ENCODE assay signal across 8 mouse cellular contexts in genomic region chr8:85027516-85027855, GRCm38 (mm10). TPM values are rescaled to one million over a fixed set of nuclear protein-coding genes. Genes with fewer than 3 reads are reported as not detected.
DNase-seq lines count a peak whose midpoint lies in the region; ATAC-seq and TF ChIP-seq lines count a peak whose summit lies in the region.

No protein-coding gene starts in this region.

- peaks cover 36% of the 10 kb centered on the region for H3K4me1 ChIP-seq in heart, embryonic 12.5 days (replicated peaks)
- peaks cover 74% of the 10 kb centered on the region for H3K4me1 ChIP-seq in E14TG2a.4 (replicated peaks; ENCODE audit: low read depth, low read length)
- peaks cover 43% of the 10 kb centered on the region for H3K4me1 ChIP-seq in forebrain, embryonic 12.5 days
- H3K4me1 ChIP-seq in liver, adult 2 months (ENCODE audit: control insufficient read depth, insufficient read depth, low read length): peaks cover 29% of the 10 kb centered on the region
- H3K4me1 ChIP-seq in stomach, embryonic 14.5 days (ENCODE audit: control insufficient read depth, insufficient read depth, low read length): peaks cover 28% of the 10 kb centered on the region

- no peaks in the 10 kb centered on the region for H3K27me3 ChIP-seq in heart, embryonic 12.5 days (replicated peaks)
- no peaks in the 10 kb centered on the region for H3K27me3 ChIP-seq in E14TG2a.4 (ENCODE audit: insufficient read depth, low read length)
- H3K27me3 ChIP-seq in forebrain, embryonic 12.5 days: no peaks in the 10 kb centered on the region
- no peaks in the 10 kb centered on the region for H3K27me3 ChIP-seq in liver, adult 2 months (ENCODE audit: control insufficient read depth, insufficient read depth, low read length)
- H3K27me3 ChIP-seq in stomach, embryonic 14.5 days (ENCODE audit: control insufficient read depth, insufficient read depth, low read length): no peaks in the 10 kb centered on the region

- no peak for TF ChIP-seq CTCF in E14TG2a.4 (conservative IDR thresholded peaks at IDR 0.05; ENCODE audit: low read length)
- no peak for TF ChIP-seq CTCF in liver, adult 2 months (IDR thresholded peaks at IDR 0.05; ENCODE audit: low read depth, low read length)

- peak overlapping the region; percentile 84 for H3K27ac ChIP-seq in heart, embryonic 12.5 days (ENCODE audit: poor library complexity, severe bottlenecking)
- peak overlapping the region; percentile 88; the same call in 1 of the 2 replicates for H3K27ac ChIP-seq in forebrain, embryonic 12.5 days
- peak overlapping the region; percentile 85 for H3K27ac ChIP-seq in liver, adult 2 months (replicated peaks; ENCODE audit: insufficient read depth, low read depth, low read length)
- H3K27ac ChIP-seq in stomach, embryonic 14.5 days (ENCODE audit: low read length): peak overlapping the region; percentile 83

- peaks cover 28% of the 10 kb centered on the region for H3K79me2 ChIP-seq in liver, adult 2 months (ENCODE audit: control insufficient read depth, insufficient read depth, low read length)

- peak; percentile 63; the same call in 1 of the 2 replicates for TF ChIP-seq POLR2A in liver, adult 2 months (IDR thresholded peaks at IDR 0.05; ENCODE audit: extremely low read depth, insufficient read depth, low read length)

- H3K9me3 ChIP-seq in heart, embryonic 12.5 days (replicated peaks): no peaks in the 10 kb centered on the region
- no peaks in the 10 kb centered on the region for H3K9me3 ChIP-seq in E14TG2a.4 (ENCODE audit: low read length)
- no peaks in the 10 kb centered on the region for H3K9me3 ChIP-seq in forebrain, embryonic 12.5 days
- H3K9me3 ChIP-seq in stomach, embryonic 14.5 days (ENCODE audit: control insufficient read depth, low read depth, low read length): no peaks in the 10 kb centered on the region

- no peak for ATAC-seq in heart, embryonic 12.5 days (ENCODE audit: insufficient number of reproducible peaks, low FRiP score)
- no peak for ATAC-seq in forebrain, embryonic 12.5 days (ENCODE audit: low FRiP score)
- no peak for ATAC-seq in stomach, embryonic 14.5 days (ENCODE audit: insufficient number of reproducible peaks, insufficient read depth, low FRiP score, low read depth)

- H3K36me3 ChIP-seq in heart, embryonic 12.5 days: peaks cover 48% of the 10 kb centered on the region
- H3K36me3 ChIP-seq in E14TG2a.4 (ENCODE audit: insufficient read depth, low read length): peaks cover 62% of the 10 kb centered on the region
- peaks cover 50% of the 10 kb centered on the region for H3K36me3 ChIP-seq in forebrain, embryonic 12.5 days (replicated peaks)
- peaks cover 13% of the 10 kb centered on the region for H3K36me3 ChIP-seq in liver, adult 2 months (ENCODE audit: control insufficient read depth, insufficient read depth, low read length)
- H3K36me3 ChIP-seq in stomach, embryonic 14.5 days (ENCODE audit: control insufficient read depth, insufficient read depth, low read length): peaks cover 43% of the 10 kb centered on the region

- H3K4me2 ChIP-seq in heart, embryonic 12.5 days: peak overlapping the region; percentile 98
- H3K4me2 ChIP-seq in forebrain, embryonic 12.5 days: peak overlapping the region; percentile 97
- H3K4me2 ChIP-seq in stomach, embryonic 14.5 days (replicated peaks; ENCODE audit: low read depth, low read length): peak overlapping the region; percentile 61

- H3K9ac ChIP-seq in heart, embryonic 12.5 days: peak overlapping the region; percentile 100
- H3K9ac ChIP-seq in forebrain, embryonic 12.5 days: peak overlapping the region; percentile 99
- H3K9ac ChIP-seq in liver, adult 2 months (ENCODE audit: low read depth, low read length): peak overlapping the region; percentile 83
- peak overlapping the region; percentile 99 for H3K9ac ChIP-seq in stomach, embryonic 14.5 days (replicated peaks; ENCODE audit: low read depth, low read length)

- peak overlapping the region; percentile 97 for H3K4me3 ChIP-seq in heart, embryonic 12.5 days
- peak overlapping the region; percentile 100 for H3K4me3 ChIP-seq in E14TG2a.4 (replicated peaks; ENCODE audit: low read length)
- peak overlapping the region; percentile 99 for H3K4me3 ChIP-seq in forebrain, embryonic 12.5 days (replicated peaks)
- H3K4me3 ChIP-seq in liver, adult 2 months (ENCODE audit: insufficient read depth, low read depth, low read length): peak overlapping the region; percentile 75
- peak overlapping the region; percentile 98 for H3K4me3 ChIP-seq in stomach, embryonic 14.5 days (ENCODE audit: low read depth, low read length)

- DNase-seq in heart, adult 8-10 months (ENCODE audit: low spot score): no peak
- DNase-seq in liver, adult 2 months (ENCODE audit: extremely low read depth, low read depth, low spot score): peak; percentile 85
- no peak for DNase-seq in adrenal gland, postnatal 10 days
- no peak for DNase-seq in layer of hippocampus, postnatal 36 days

- 2% methylated on average over 13 of the region's 13 CpGs for WGBS in heart, embryonic 12.5 days
- WGBS in forebrain, embryonic 12.5 days: 2% methylated on average over 13 of the region's 13 CpGs
- under 1% methylated on average over 13 of the region's 13 CpGs for WGBS in liver, adult 2 months
- WGBS in stomach, embryonic 14.5 days: under 1% methylated on average over 13 of the region's 13 CpGs

RNA-seq across cellular contexts. Expression of gene Trir, which starts 0.9 kb away (rescaled TPM):
- 102 and 109 TPM in 2 replicates for polyA plus RNA-seq in heart, embryonic 12.5 days (2016; fragmentation: Nextera tagmentation; extraction: Ambion mirVana)
- 10 to 100 TPM; 76.6 to 90.6 (median 78.6) TPM for total RNA-seq in heart, adult 8-10 months (2022)
- 156 and 175 TPM in 2 replicates for polyA plus RNA-seq in forebrain, embryonic 12.5 days (2016; fragmentation: Nextera tagmentation; extraction: Ambion mirVana)
- total RNA-seq in liver, adult 2 months (2014; rRNA removed): 83.2 and 94.1 TPM in 2 replicates
- 69.5 and 80.8 TPM in 2 replicates for polyA plus RNA-seq in liver, adult 2 months (2012; rRNA removed)
- polyA plus RNA-seq in stomach, embryonic 14.5 days (2014; fragmentation: Nextera tagmentation; extraction: Ambion mirVana): 132 and 136 TPM in 2 replicates
- total RNA-seq in adrenal gland, postnatal 10 days (2021): 100 to 1,000 TPM; 143 to 155 TPM
- total RNA-seq in layer of hippocampus, postnatal 36 days (2021): 100 to 1,000 TPM; 133 to 136 TPM

RNA-seq across cellular contexts. Expression of gene Asna1, which starts 2.4 kb away (rescaled TPM):
- polyA plus RNA-seq in heart, embryonic 12.5 days (2016; fragmentation: Nextera tagmentation; extraction: Ambion mirVana): 114 and 118 TPM in 2 replicates
- 10 to 100 TPM; 63.5 to 72.5 (median 65.4) TPM for total RNA-seq in heart, adult 8-10 months (2022)
- 140 TPM in 2 replicates for polyA plus RNA-seq in forebrain, embryonic 12.5 days (2016; fragmentation: Nextera tagmentation; extraction: Ambion mirVana)
- 30.3 and 33.8 TPM in 2 replicates for total RNA-seq in liver, adult 2 months (2014; rRNA removed)
- 60.0 and 71.6 TPM in 2 replicates for polyA plus RNA-seq in liver, adult 2 months (2012; rRNA removed)
- 101 and 103 TPM in 2 replicates for polyA plus RNA-seq in stomach, embryonic 14.5 days (2014; fragmentation: Nextera tagmentation; extraction: Ambion mirVana)
- total RNA-seq in adrenal gland, postnatal 10 days (2021): 10 to 100 TPM; 86.5 to 92.4 TPM
- total RNA-seq in layer of hippocampus, postnatal 36 days (2021): 100 to 1,000 TPM; 120 to 121 TPM

RNA-seq across cellular contexts. Expression of gene Tnpo2, which starts 9.2 kb away (rescaled TPM):
- polyA plus RNA-seq in heart, embryonic 12.5 days (2016; fragmentation: Nextera tagmentation; extraction: Ambion mirVana): 28.8 and 34.4 TPM in 2 replicates
- 10 to 100 TPM; 29.6 to 32.4 (median 30.8) TPM for total RNA-seq in heart, adult 8-10 months (2022)
- polyA plus RNA-seq in forebrain, embryonic 12.5 days (2016; fragmentation: Nextera tagmentation; extraction: Ambion mirVana): 45.1 and 50.7 TPM in 2 replicates
- total RNA-seq in liver, adult 2 months (2014; rRNA removed): 15.4 and 23.3 TPM in 2 replicates
- polyA plus RNA-seq in liver, adult 2 months (2012; rRNA removed): 28.8 and 33.1 TPM in 2 replicates
- 19.0 and 26.5 TPM in 2 replicates for polyA plus RNA-seq in stomach, embryonic 14.5 days (2014; fragmentation: Nextera tagmentation; extraction: Ambion mirVana)
- total RNA-seq in adrenal gland, postnatal 10 days (2021): 10 to 100 TPM; 56.6 to 59.7 TPM
- 100 to 1,000 TPM; 147 to 149 TPM for total RNA-seq in layer of hippocampus, postnatal 36 days (2021)

RNA-seq across cellular contexts. Expression of gene Best2, which starts 13.2 kb away (rescaled TPM):
- not detected in 2 replicates for polyA plus RNA-seq in heart, embryonic 12.5 days (2016; fragmentation: Nextera tagmentation; extraction: Ambion mirVana)
- total RNA-seq in heart, adult 8-10 months (2022): not detected
- not detected in 2 replicates for polyA plus RNA-seq in forebrain, embryonic 12.5 days (2016; fragmentation: Nextera tagmentation; extraction: Ambion mirVana)
- not detected in 2 replicates for total RNA-seq in liver, adult 2 months (2014; rRNA removed)
- polyA plus RNA-seq in liver, adult 2 months (2012; rRNA removed): 0.06 TPM in 1 of 2 replicates, not detected in the other
- polyA plus RNA-seq in stomach, embryonic 14.5 days (2014; fragmentation: Nextera tagmentation; extraction: Ambion mirVana): 0.29 and 0.38 TPM in 2 replicates
- not detected for total RNA-seq in adrenal gland, postnatal 10 days (2021)
- total RNA-seq in layer of hippocampus, postnatal 36 days (2021): not detected

RNA-seq across cellular contexts. Expression of gene Fbxw9, which starts 32.4 kb away (rescaled TPM):
- polyA plus RNA-seq in heart, embryonic 12.5 days (2016; fragmentation: Nextera tagmentation; extraction: Ambion mirVana): 17.3 and 18.8 TPM in 2 replicates
- total RNA-seq in heart, adult 8-10 months (2022): 1 to 10 TPM; 2.9 to 4.0 (median 3.3) TPM
- polyA plus RNA-seq in forebrain, embryonic 12.5 days (2016; fragmentation: Nextera tagmentation; extraction: Ambion mirVana): 32.1 and 33.7 TPM in 2 replicates
- total RNA-seq in liver, adult 2 months (2014; rRNA removed): 19.9 and 21.9 TPM in 2 replicates
- 55.2 and 75.4 TPM in 2 replicates for polyA plus RNA-seq in liver, adult 2 months (2012; rRNA removed)
- polyA plus RNA-seq in stomach, embryonic 14.5 days (2014; fragmentation: Nextera tagmentation; extraction: Ambion mirVana): 31.9 and 32.6 TPM in 2 replicates
- 10 to 100 TPM; 22.4 to 24.9 TPM for total RNA-seq in adrenal gland, postnatal 10 days (2021)
- 10 to 100 TPM; 22.8 to 24.1 TPM for total RNA-seq in layer of hippocampus, postnatal 36 days (2021)
